Comparison of ENCODE assay signal across 12 mouse cellular contexts in the genomic region with DNA sequence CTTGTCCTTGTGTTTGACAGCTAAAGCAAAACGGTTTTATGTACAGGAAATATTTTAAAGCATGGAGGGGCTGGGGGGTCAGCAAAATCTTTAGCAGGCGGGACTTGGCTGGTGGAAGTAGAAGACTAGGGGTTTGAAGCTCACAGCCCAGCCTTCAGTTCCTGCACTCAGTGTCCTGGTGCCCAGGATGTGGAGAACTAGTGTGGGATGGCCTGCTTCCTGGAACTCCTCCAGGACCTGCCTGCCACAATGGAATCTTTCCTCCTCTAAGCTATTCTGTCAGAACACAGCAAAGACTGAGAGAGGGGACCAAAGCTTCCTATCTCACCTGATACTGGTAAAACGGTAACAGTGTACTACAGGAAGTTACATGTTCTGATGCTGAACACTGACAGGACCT. TPM values are rescaled to one million over a fixed set of nuclear protein-coding genes. Genes with fewer than 3 reads are reported as not detected.
DNase-seq lines count a peak whose midpoint lies in the region; ATAC-seq and TF ChIP-seq lines count a peak whose summit lies in the region.
"Had no signal": no experiment of that assay in that cellular context is flagged by ENCODE, and none has a peak within 500 bp of the region (broad histone marks: within the 10 kb centered on the region; RNA-seq: fewer than 3 reads in every experiment).

No protein-coding gene starts in this region.

- no peak for ATAC-seq in kidney, embryonic 15.5 days (replicated peaks; ENCODE audit: low FRiP score)

- no peak for TF ChIP-seq POLR2A in cerebellum, adult 2 months (IDR thresholded peaks at IDR 0.05; ENCODE audit: borderline replicate concordance, insufficient read depth, low read length)

- H3K36me3 ChIP-seq in kidney, embryonic 15.5 days, result no peaks in the 10 kb centered on the region
- H3K36me3 ChIP-seq: forebrain, embryonic 10.5 days; limb, embryonic 12.5 days had no signal

- WGBS in kidney, embryonic 15.5 days, result 67% methylated on average over 3 of the region's 3 CpGs
- WGBS in cerebellum, adult 2 months, result 55% methylated on average over 3 of the region's 3 CpGs

- H3K27ac ChIP-seq in kidney, embryonic 15.5 days, result peak overlapping the region; percentile 58
- H3K27ac ChIP-seq in cerebellum, adult 2 months (ENCODE audit: insufficient read depth, low read length), result peak overlapping the region; percentile 35
- H3K27ac ChIP-seq: forebrain, embryonic 10.5 days; limb, embryonic 12.5 days had no signal

- no peak overlapping the region for H3K4me2 ChIP-seq in kidney, embryonic 15.5 days
- H3K4me2 ChIP-seq: limb, embryonic 12.5 days had no signal

- DNase-seq in kidney, postnatal 4 days, result no peak
- peak; percentile 57 for DNase-seq in 3T3-L1 (ENCODE audit: low read depth, low spot score)
- peak; percentile 65 to 73 for DNase-seq in cerebellum, adult 2 months
- DNase-seq in kidney, postnatal 14 days, result peak; percentile 53
- no peak for DNase-seq in heart, adult 11 months
- DNase-seq in adrenal gland, postnatal 4 days (ENCODE audit: low spot score in 2 of 2), result no peak
- DNase-seq: gastrocnemius, postnatal 36 days; heart, postnatal 14 days; thymus, postnatal 25 days had no signal

- H3K4me1 ChIP-seq in kidney, embryonic 15.5 days, result peaks cover 70% of the 10 kb centered on the region
- peaks cover 47% of the 10 kb centered on the region for H3K4me1 ChIP-seq in cerebellum, adult 2 months (ENCODE audit: control insufficient read depth, insufficient read depth, low read length)

- H3K9me3 ChIP-seq in kidney, embryonic 15.5 days (replicated peaks), result no peaks in the 10 kb centered on the region
- H3K9me3 ChIP-seq: forebrain, embryonic 10.5 days; limb, embryonic 12.5 days had no signal

- H3K9ac ChIP-seq in kidney, embryonic 15.5 days, result no peak overlapping the region
- H3K9ac ChIP-seq: limb, embryonic 12.5 days had no signal

- H3K27me3 ChIP-seq in kidney, embryonic 15.5 days, result no peaks in the 10 kb centered on the region
- no peaks in the 10 kb centered on the region for H3K27me3 ChIP-seq in cerebellum, adult 2 months (ENCODE audit: control insufficient read depth, insufficient read depth, low read length)
- H3K27me3 ChIP-seq: limb, embryonic 12.5 days had no signal

- no peak for TF ChIP-seq CTCF in cerebellum, adult 2 months (IDR thresholded peaks at IDR 0.05; ENCODE audit: borderline replicate concordance, insufficient read depth, low read depth, low read length)

- H3K4me3 ChIP-seq in kidney, embryonic 15.5 days (replicated peaks), result no peak overlapping the region
- H3K4me3 ChIP-seq in cerebellum, adult 2 months (replicated peaks; ENCODE audit: insufficient read depth, low read depth, low read length), result no peak overlapping the region
- H3K4me3 ChIP-seq: forebrain, embryonic 10.5 days; limb, embryonic 12.5 days had no signal

RNA-seq across cellular contexts. Expression of a gene that starts 14.4 kb away (rescaled TPM):
- polyA plus RNA-seq in kidney, embryonic 15.5 days (2015; fragmentation: Nextera tagmentation; extraction: Ambion mirVana), result 26.6 and 31.1 TPM in 2 replicates
- 31.9 and 37.6 TPM in 2 replicates for polyA plus RNA-seq in cerebellum, adult 2 months (2012; rRNA removed)
- total RNA-seq in adrenal gland, postnatal 4 days (2021), result 10 to 100 TPM; 21.6 to 29.8 TPM

Comparison
In these comparisons a context has a peak if more than half of its experiments do, and no peak if none do; other contexts are left out.
1. DNase-seq: peak in 3T3-L1 (single experiment), cerebellum, adult 2 months (2 of 2) and kidney, postnatal 14 days (single experiment); none in kidney, postnatal 4 days (0 of 2), heart, adult 11 months (single experiment) and adrenal gland, postnatal 4 days (0 of 2).